Mouse (Mus musculus) neural tube, embryonic 13.5 days (tissue): ENCODE data around the gene Col6a6. TPM values are rescaled to one million over a fixed set of nuclear protein-coding genes. Genes with fewer than 3 reads are reported as not detected.
A peak's percentile ranks its signal among the peaks of the same experiment; 100 is the strongest.

Experiments
- ATAC-seq: fragments of 200-750 bp; cut with Nextera tagmentation; 2 replicates; pipeline ENCODE4 v1.8.0; 2017; ENCODE audit warnings: low read depth, mild to moderate bottlenecking, moderate TSS enrichment, moderate library complexity
- H3K27ac ChIP-seq: fragments of 300-500 bp; sonication (generic); replicated peaks from 2 replicates; pipeline ENCODE4 v1.5.1; 2015; ENCODE audit warnings: moderate library complexity, mild to moderate bottlenecking, inconsistent platforms
- H3K27me3 ChIP-seq: fragments of 300-500 bp; sonication (generic); 2 replicates; pipeline ENCODE4 v1.6.1; 2015; ENCODE audit warnings: mild to moderate bottlenecking, inconsistent platforms
- H3K36me3 ChIP-seq: fragments of 300-500 bp; sonication (generic); 2 replicates; pipeline ENCODE4 v1.6.1; 2015; ENCODE audit warnings: mild to moderate bottlenecking, inconsistent platforms
- H3K4me1 ChIP-seq: fragments of 300-500 bp; sonication (generic); replicated peaks from 2 replicates; pipeline ENCODE4 v1.6.1; 2015; ENCODE audit warnings: inconsistent platforms
- H3K4me2 ChIP-seq: fragments of 300-500 bp; sonication (generic); 2 replicates; pipeline ENCODE4 v1.6.1; 2015; ENCODE audit warnings: inconsistent platforms, mild to moderate bottlenecking, moderate library complexity
- H3K4me3 ChIP-seq: fragments of 300-500 bp; sonication (generic); 2 replicates; pipeline ENCODE4 v1.5.1; 2015; ENCODE audit warnings: mild to moderate bottlenecking, inconsistent platforms
- H3K9ac ChIP-seq: fragments of 300-500 bp; sonication (generic); 2 replicates; pipeline ENCODE4 v1.6.1; 2015; ENCODE audit warnings: moderate library complexity, mild to moderate bottlenecking, inconsistent platforms
- H3K9me3 ChIP-seq: fragments of 300-500 bp; sonication (generic); 2 replicates; pipeline ENCODE4 v1.6.1; 2016; ENCODE audit warnings: inconsistent platforms
- WGBS: fragments of 180-500 bp; shearing (Covaris S2); methylation state at CpG from one replicate; pipeline ENCODE4 v1.1.7; 2015; 5-methylcytosine and 5-hydroxymethylcytosine counted together
- polyA plus RNA-seq: library from polyadenylated mRNA; unstranded; fragments of >200 nt; fragmentation: Nextera tagmentation; extraction: Ambion mirVana; gene quantifications from 2 replicates; pipeline ENCODE4 v1.2.1, GENCODE M21; 2015

Gene Col6a6
- polyA plus RNA-seq, 1 experiment from 2014 or later, result 0.18 TPM

GRCm38 (mm10) chr9:105693056-105693455 lies 134.9 kb downstream of the Col6a6 start:
- H3K9me3 ChIP-seq, result no peaks in the 10 kb centered on the region
- no peak overlapping the region for H3K9ac ChIP-seq
- no peak overlapping the region for H3K27ac ChIP-seq
- H3K27me3 ChIP-seq, result no peaks in the 10 kb centered on the region
- no peak for ATAC-seq
- peaks cover 18% of the 10 kb centered on the region for H3K36me3 ChIP-seq
- H3K4me2 ChIP-seq, result no peak overlapping the region
- no peak overlapping the region for H3K4me3 ChIP-seq
- WGBS, result 90% methylated on average over 9 of the region's 9 CpGs
- H3K4me1 ChIP-seq, result peaks cover 18% of the 10 kb centered on the region

DNA sequence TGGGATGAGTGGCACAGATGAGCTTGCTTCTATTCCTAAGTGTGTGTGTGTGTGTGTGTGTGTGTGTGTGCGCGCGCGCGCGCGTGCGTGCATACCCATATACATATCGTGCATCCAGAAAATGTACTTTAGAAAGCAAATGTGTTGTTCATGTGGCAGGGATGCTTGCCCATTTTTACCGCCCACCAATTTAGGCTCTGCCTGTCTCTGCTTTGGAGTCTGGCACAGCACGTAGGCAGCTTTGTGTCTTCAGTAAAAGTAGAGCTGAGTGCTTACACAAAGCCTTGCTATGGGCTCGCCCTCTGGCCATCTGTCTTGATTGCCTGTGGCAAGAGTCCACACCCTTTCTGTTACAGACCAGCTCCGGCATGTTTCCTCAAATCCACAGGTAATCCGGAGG lies 135.5 kb downstream of the Col6a6 start:
- WGBS, result 94% methylated on average over 14 of the region's 14 CpGs
- Histone ChIP-seq H3K27me3 (no peaks in the 10 kb centered on the region), H3K4me1 (peaks cover 12% of the 10 kb centered on the region), H3K9ac (no peak overlapping the region), H3K4me2 (no peak overlapping the region), H3K36me3 (peaks cover 23% of the 10 kb centered on the region), H3K4me3 (no peak overlapping the region), H3K27ac (no peak overlapping the region), H3K9me3 (no peaks in the 10 kb centered on the region)
- no peak for ATAC-seq

DNA sequence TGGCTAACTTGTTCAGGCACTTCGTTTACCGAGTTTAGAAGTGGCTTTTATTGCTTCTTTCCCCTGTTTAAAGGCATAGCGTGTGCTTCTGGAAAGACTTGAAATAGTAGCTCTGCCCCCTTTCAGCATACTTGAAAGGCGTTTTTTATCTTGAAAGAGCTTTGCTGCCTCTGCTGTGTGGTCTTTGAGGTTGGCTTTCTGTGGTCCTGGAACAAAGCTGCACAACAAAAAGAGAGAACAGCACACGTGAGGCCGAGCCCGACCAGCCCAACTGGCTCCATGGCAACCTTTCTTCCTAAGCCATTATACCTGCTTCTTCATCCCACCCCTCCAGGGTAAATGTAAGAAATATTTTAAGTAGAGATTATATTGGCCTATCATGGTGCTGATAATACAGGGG lies 138.5 kb downstream of the Col6a6 start:
- ATAC-seq, result no peak
- H3K4me1 ChIP-seq, result no peaks in the 10 kb centered on the region
- no peak overlapping the region for H3K9ac ChIP-seq
- H3K27ac ChIP-seq, result no peak overlapping the region
- no peak overlapping the region for H3K4me3 ChIP-seq
- H3K9me3 ChIP-seq, result no peaks in the 10 kb centered on the region
- no peaks in the 10 kb centered on the region for H3K27me3 ChIP-seq
- 32% methylated on average over 7 of the region's 7 CpGs for WGBS
- H3K36me3 ChIP-seq, result peaks cover 52% of the 10 kb centered on the region
- no peak overlapping the region for H3K4me2 ChIP-seq

GRCm38 (mm10) chr9:105684549-105685165 lies 143.3 kb downstream of the Col6a6 start:
- WGBS, result 90% methylated on average over 13 of the region's 13 CpGs

GRCm38 (mm10) chr9:105681386-105681785 lies 146.6 kb downstream of the Col6a6 start:
- H3K9me3 ChIP-seq, result no peaks in the 10 kb centered on the region
- no peaks in the 10 kb centered on the region for H3K27me3 ChIP-seq
- no peak overlapping the region for H3K4me2 ChIP-seq
- peak overlapping the region; percentile 81 for H3K27ac ChIP-seq
- peaks cover 71% of the 10 kb centered on the region for H3K36me3 ChIP-seq
- H3K9ac ChIP-seq, result peak overlapping the region; percentile 13; the same call in 1 of the 2 replicates
- H3K4me3 ChIP-seq, result no peak overlapping the region
- WGBS, result 44% methylated on average over 7 of the region's 7 CpGs
- peaks cover 19% of the 10 kb centered on the region for H3K4me1 ChIP-seq
- peak; percentile 86 for ATAC-seq

More at GRCm38 (mm10) chr9:105684549-105685165, 143.3 kb downstream of the Col6a6 start:
- ATAC-seq, result no peak
- no peak overlapping the region for H3K9ac ChIP-seq
- H3K4me2 ChIP-seq, result no peak overlapping the region
- H3K27ac ChIP-seq, result no peak overlapping the region
- no peaks in the 10 kb centered on the region for H3K27me3 ChIP-seq
- H3K9me3 ChIP-seq, result no peaks in the 10 kb centered on the region
- no peak overlapping the region for H3K4me3 ChIP-seq
- H3K4me1 ChIP-seq, result peaks cover 19% of the 10 kb centered on the region
- H3K36me3 ChIP-seq, result peaks cover 70% of the 10 kb centered on the region

DNA sequence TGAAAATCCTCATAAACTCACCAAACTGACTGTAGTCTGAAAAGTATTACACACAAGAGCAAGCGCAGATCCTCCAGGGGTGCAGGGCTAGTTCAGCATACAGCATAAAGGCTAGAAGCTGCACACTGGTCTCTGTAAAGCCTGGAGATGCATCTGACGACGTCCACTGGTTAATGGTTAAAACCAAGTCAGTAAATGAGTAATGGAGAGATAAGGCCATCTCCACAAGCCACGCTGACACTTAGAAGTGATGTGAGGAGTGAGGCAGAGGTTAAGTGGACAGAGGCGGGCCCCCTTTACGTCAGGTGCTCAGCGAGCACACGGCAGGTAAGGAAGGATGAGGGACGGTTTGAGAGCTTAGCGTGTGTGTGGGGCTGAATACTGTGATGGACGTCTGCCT lies 152.0 kb downstream of the Col6a6 start:
- H3K36me3 ChIP-seq, result peaks cover 59% of the 10 kb centered on the region
- H3K4me1 ChIP-seq, result peaks cover 4% of the 10 kb centered on the region
- no peaks in the 10 kb centered on the region for H3K9me3 ChIP-seq
- H3K27me3 ChIP-seq, result no peaks in the 10 kb centered on the region
- no peak overlapping the region for H3K4me3 ChIP-seq
- no peak overlapping the region for H3K9ac ChIP-seq
- WGBS, result 91% methylated on average over 11 of the region's 11 CpGs
- H3K27ac ChIP-seq, result no peak overlapping the region
- no peak overlapping the region for H3K4me2 ChIP-seq
- ATAC-seq, result no peak

- no peak overlapping the region for H3K4me3 ChIP-seq
- H3K27ac ChIP-seq, result no peak overlapping the region
- H3K36me3 ChIP-seq, result peaks cover 63% of the 10 kb centered on the region
- no peak overlapping the region for H3K4me2 ChIP-seq
- no peaks in the 10 kb centered on the region for H3K9me3 ChIP-seq
- no peak overlapping the region for H3K9ac ChIP-seq
- H3K4me1 ChIP-seq, result no peaks in the 10 kb centered on the region
- no peaks in the 10 kb centered on the region for H3K27me3 ChIP-seq
- ATAC-seq, result no peak
- WGBS, result 81% methylated on average over 2 of the region's 2 CpGs
Measured at GRCm38 (mm10) chr9:105672032-105672431, 155.9 kb downstream of the Col6a6 start.

- Histone ChIP-seq H3K4me3 (no peak overlapping the region), H3K36me3 (peaks cover 59% of the 10 kb centered on the region), H3K4me1 (no peaks in the 10 kb centered on the region), H3K27me3 (no peaks in the 10 kb centered on the region), H3K9ac (no peak overlapping the region), H3K27ac (no peak overlapping the region), H3K9me3 (no peaks in the 10 kb centered on the region), H3K4me2 (no peak overlapping the region)
- ATAC-seq, result no peak
- 94% methylated on average over 4 of the region's 4 CpGs for WGBS
Measured at GRCm38 (mm10) chr9:105670916-105671315, 157.0 kb downstream of the Col6a6 start.

GRCm38 (mm10) chr9:105665269-105665668 lies 162.7 kb downstream of the Col6a6 start:
- H3K27me3 ChIP-seq, result no peaks in the 10 kb centered on the region
- H3K36me3 ChIP-seq, result peaks cover 76% of the 10 kb centered on the region
- no peaks in the 10 kb centered on the region for H3K9me3 ChIP-seq
- H3K4me2 ChIP-seq, result no peak overlapping the region
- WGBS, result 93% methylated on average over 7 of the region's 7 CpGs
- no peak overlapping the region for H3K9ac ChIP-seq
- no peak overlapping the region for H3K27ac ChIP-seq
- no peak overlapping the region for H3K4me3 ChIP-seq
- H3K4me1 ChIP-seq, result no peaks in the 10 kb centered on the region
- ATAC-seq, result no peak

DNA sequence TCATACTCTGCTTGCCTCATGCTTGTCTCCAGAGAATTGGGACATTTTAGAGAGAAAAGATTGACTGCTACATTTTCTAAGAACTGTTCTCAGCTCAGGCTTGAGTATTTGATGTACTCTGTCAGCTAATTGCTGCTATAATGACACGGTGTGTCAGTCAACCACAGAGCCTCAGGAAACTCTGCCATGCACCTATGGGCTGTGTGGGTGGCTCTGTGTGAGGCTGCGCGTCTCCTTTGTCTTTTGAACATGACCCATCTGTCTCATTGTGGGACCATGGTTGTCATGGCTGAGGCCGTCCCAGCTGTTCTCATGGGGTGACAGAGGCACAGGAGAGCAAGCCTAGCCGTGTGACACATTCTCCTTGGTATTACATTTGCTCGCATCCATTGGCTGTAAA lies 168.1 kb downstream of the Col6a6 start:
- no peaks in the 10 kb centered on the region for H3K9me3 ChIP-seq
- H3K27me3 ChIP-seq, result no peaks in the 10 kb centered on the region
- no peak for ATAC-seq
- no peaks in the 10 kb centered on the region for H3K4me1 ChIP-seq
- no peak overlapping the region for H3K9ac ChIP-seq
- peaks cover 66% of the 10 kb centered on the region for H3K36me3 ChIP-seq
- no peak overlapping the region for H3K4me2 ChIP-seq
- no peak overlapping the region for H3K4me3 ChIP-seq
- H3K27ac ChIP-seq, result no peak overlapping the region
- 62% methylated on average over 6 of the region's 6 CpGs for WGBS

- Histone ChIP-seq H3K36me3 (peaks cover 64% of the 10 kb centered on the region), H3K27ac (no peak overlapping the region), H3K9ac (no peak overlapping the region), H3K4me3 (no peak overlapping the region), H3K4me2 (no peak overlapping the region), H3K4me1 (no peaks in the 10 kb centered on the region), H3K27me3 (no peaks in the 10 kb centered on the region), H3K9me3 (no peaks in the 10 kb centered on the region)
- ATAC-seq, result no peak
- 90% methylated on average over 12 of the region's 12 CpGs for WGBS
Measured at GRCm38 (mm10) chr9:105658216-105658615, 169.7 kb downstream of the Col6a6 start.

GRCm38 (mm10) chr9:105656189-105656588 lies 171.8 kb downstream of the Col6a6 start:
- ATAC-seq, result no peak
- WGBS, result 61% methylated on average over 2 of the region's 2 CpGs
- Histone ChIP-seq H3K9me3 (no peaks in the 10 kb centered on the region), H3K36me3 (peaks cover 60% of the 10 kb centered on the region), H3K27ac (no peak overlapping the region), H3K9ac (no peak overlapping the region), H3K4me2 (no peak overlapping the region), H3K4me1 (no peaks in the 10 kb centered on the region), H3K27me3 (no peaks in the 10 kb centered on the region), H3K4me3 (no peak overlapping the region)
